Mouse (Mus musculus) hindbrain, embryonic 14.5 days (tissue): ENCODE measurements around the gene Plxdc1. TPM values are rescaled to one million over a fixed set of nuclear protein-coding genes. Genes with fewer than 3 reads are reported as not detected.

Experiments used
- ATAC-seq: fragments of 200-750 bp; cut with Nextera tagmentation; 2 replicates; pipeline ENCODE4 v1.8.0; 2017; ENCODE audit warnings: moderate number of reproducible peaks, mild to moderate bottlenecking, moderate TSS enrichment, moderate library complexity; ENCODE audit not compliant: low FRiP score
- DNase-seq: peaks from one replicate; pipeline ENCODE4 v3.0.0-alpha.2; 2015; ENCODE audit warnings: low spot score
- H3K27ac ChIP-seq: fragments of 300-500 bp; sonication (generic); 2 replicates; pipeline ENCODE4 v1.5.1; 2014; ENCODE audit warnings: mild to moderate bottlenecking, moderate library complexity
- H3K27me3 ChIP-seq: fragments of 300-500 bp; sonication (generic); 2 replicates; pipeline ENCODE4 v1.6.1; 2014; ENCODE audit warnings: mild to moderate bottlenecking, low read length, mixed read lengths; ENCODE audit not compliant: control insufficient read depth, insufficient read depth
- H3K36me3 ChIP-seq: fragments of 300-500 bp; sonication (generic); replicated peaks from 2 replicates; pipeline ENCODE4 v1.6.1; 2014; ENCODE audit not compliant: control insufficient read depth, insufficient read depth
- H3K4me1 ChIP-seq: fragments of 300-500 bp; sonication (generic); replicated peaks from 2 replicates; pipeline ENCODE4 v1.6.1; 2014; ENCODE audit warnings: antibody characterized with exemption, low read length, mixed read lengths; ENCODE audit not compliant: control insufficient read depth, insufficient read depth
- H3K4me2 ChIP-seq: fragments of 300-500 bp; sonication (generic); replicated peaks from 2 replicates; pipeline ENCODE4 v1.6.1; 2014; ENCODE audit warnings: mild to moderate bottlenecking, moderate library complexity
- H3K4me3 ChIP-seq: fragments of 300-500 bp; sonication (generic); replicated peaks from 2 replicates; pipeline ENCODE4 v1.5.1; 2014; ENCODE audit warnings: mild to moderate bottlenecking, low read length
- H3K9ac ChIP-seq: fragments of 300-500 bp; sonication (generic); 2 replicates; pipeline ENCODE4 v1.6.1; 2014
- H3K9me3 ChIP-seq: fragments of 300-500 bp; sonication (generic); 2 replicates; pipeline ENCODE4 v1.6.1; 2016; ENCODE audit warnings: low read length; ENCODE audit not compliant: control insufficient read depth
- WGBS: fragments of 180-500 bp; shearing (Covaris S2); extraction: QIAGEN DNeasy Blood & Tissue Kit; methylation state at CpG from one replicate; pipeline ENCODE4 v1.1.7; 2014; 5-methylcytosine and 5-hydroxymethylcytosine counted together
- polyA plus RNA-seq: library from polyadenylated mRNA; unstranded; fragments of >200 nt; fragmentation: Nextera tagmentation; extraction: Ambion mirVana; gene quantifications from 2 replicates; pipeline ENCODE4 v1.2.1, GENCODE M21; 2014

The Plxdc1 gene
- 0.90 and 1.1 TPM in 2 replicates for polyA plus RNA-seq

DNA sequence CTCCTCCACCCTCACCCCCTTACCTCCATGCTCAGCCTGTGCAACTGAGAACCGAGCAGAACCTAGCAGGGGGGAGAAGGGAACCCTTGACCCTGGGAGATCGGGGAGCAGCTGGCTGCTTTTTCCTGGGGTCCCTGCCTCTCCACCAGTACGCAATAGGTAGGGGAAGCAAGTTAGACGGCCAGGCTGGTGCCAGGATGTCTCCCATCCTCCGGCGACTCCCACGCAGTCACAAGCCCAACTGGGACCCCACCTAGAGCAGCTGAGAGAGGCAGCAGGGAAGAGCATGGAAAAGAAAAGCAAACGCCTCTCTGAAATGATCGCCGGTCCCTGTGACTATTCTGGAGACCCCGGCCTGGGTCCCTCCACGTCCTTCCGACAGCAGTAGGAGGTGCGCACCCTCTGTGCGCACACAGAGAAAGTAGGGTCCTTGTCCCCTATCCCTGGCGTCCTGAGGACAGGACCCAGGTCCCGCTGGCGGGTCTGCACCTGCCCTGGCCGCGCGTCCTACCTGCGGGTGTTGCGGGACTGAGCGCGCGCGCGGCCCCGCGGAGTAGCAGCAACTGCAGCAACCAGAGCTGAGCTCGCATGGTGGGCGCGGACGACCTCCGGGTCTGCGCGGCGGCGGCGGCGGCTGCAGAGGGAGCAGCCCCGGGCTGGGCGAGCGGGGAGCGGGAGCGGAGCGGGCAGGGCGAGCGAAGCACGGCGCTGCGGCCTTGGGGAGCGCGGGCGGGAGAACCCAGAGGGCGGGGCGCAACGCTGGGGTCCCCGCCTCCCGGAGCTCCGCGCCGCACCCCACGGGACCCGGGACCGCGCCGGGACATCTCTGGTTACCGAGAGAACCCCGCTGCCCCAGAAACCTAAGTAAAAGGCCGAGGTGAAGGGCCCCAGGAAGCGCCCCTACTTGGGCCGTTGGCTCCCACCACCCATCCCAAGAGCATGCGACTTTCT is at the start of gene Plxdc1:
Gene Plxdc1, minus strand, starts transcription at position 718 of the 951 bp plus-strand sequence.
- 3% methylated on average over 69 of the region's 74 CpGs for WGBS
- no peak for DNase-seq

DNA sequence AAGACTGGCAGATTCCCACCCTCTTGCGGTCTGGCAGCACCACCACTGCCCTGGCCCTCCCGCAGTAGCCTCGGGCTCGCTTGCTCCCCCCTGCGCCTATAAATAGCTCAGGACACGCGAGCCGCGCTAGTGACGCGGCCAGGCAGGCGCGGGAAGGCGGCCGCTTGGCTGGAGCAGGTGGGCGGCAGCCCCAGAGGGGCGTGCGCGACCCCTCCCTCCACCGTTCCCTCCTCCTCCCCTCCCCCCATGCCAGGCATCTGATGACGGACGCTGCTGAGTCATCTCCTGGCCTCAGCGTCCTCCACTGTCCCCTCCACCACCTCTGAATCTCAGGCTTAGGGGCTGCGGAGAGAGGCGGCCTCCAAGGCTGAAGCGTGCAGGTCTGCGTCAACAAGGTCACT is 49.7 kb upstream of the Plxdc1 start:
- Histone ChIP-seq H3K27ac (no peak overlapping the region; the same call in 1 of the 2 replicates), H3K4me3 (peak overlapping the region; percentile 34), H3K36me3 (peaks cover 4% of the 10 kb centered on the region), H3K27me3 (no peaks in the 10 kb centered on the region; the same call in 1 of the 2 replicates), H3K4me2 (peak overlapping the region; percentile 81), H3K9me3 (no peaks in the 10 kb centered on the region), H3K9ac (peak overlapping the region; percentile 55), H3K4me1 (peaks cover 15% of the 10 kb centered on the region)
- 3% methylated on average over 27 of the region's 27 CpGs for WGBS
- DNase-seq = peak; percentile 62
- peak; percentile 70 for ATAC-seq

More for the DNA sequence above, at the start of gene Plxdc1:
- H3K36me3 ChIP-seq = no peaks in the 10 kb centered on the region
- H3K9ac ChIP-seq = peak within 1 kb of the TSS; percentile 58
- H3K4me1 ChIP-seq = peaks cover 14% of the 10 kb centered on the region
- H3K27ac ChIP-seq = no peak within 1 kb of the TSS
- peak within 1 kb of the TSS; percentile 82 for H3K4me3 ChIP-seq
- H3K27me3 ChIP-seq = peaks cover 28% of the 10 kb centered on the region
- H3K9me3 ChIP-seq = no peaks in the 10 kb centered on the region
- H3K4me2 ChIP-seq = peak within 1 kb of the TSS; percentile 85
- ATAC-seq = no peak

DNA sequence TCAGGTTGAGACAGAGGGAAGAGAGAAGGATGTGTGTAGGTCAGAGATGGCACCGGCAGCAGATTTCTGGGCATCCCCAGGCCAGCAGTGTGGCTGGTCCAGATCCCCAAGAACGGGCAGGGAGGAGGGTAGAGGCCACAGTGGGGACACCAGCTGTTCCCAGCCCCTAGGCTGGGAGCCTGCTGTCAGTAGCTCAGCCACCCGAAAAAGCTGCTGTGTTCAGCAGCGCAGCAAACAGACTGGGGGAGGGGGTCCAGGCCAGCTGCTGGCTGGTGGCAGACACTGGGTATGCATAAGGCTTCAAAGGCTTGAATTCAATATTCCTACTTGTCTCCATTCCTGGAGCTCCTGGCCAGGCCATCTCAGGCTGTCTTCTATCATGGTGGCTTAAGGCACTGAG is 48.6 kb upstream of the Plxdc1 start:
- Histone ChIP-seq H3K4me1 (peaks cover 15% of the 10 kb centered on the region), H3K9me3 (no peaks in the 10 kb centered on the region), H3K4me3 (no peak overlapping the region), H3K9ac (no peak overlapping the region), H3K27me3 (no peaks in the 10 kb centered on the region; the same call in 1 of the 2 replicates), H3K4me2 (no peak overlapping the region), H3K27ac (peak overlapping the region; percentile 39; the same call in 1 of the 2 replicates), H3K36me3 (peaks cover 16% of the 10 kb centered on the region)
- 11% methylated on average over 4 of the region's 4 CpGs for WGBS
- ATAC-seq (peak; percentile 49; the same call in 1 of the 2 replicates), DNase-seq (no peak)

DNA sequence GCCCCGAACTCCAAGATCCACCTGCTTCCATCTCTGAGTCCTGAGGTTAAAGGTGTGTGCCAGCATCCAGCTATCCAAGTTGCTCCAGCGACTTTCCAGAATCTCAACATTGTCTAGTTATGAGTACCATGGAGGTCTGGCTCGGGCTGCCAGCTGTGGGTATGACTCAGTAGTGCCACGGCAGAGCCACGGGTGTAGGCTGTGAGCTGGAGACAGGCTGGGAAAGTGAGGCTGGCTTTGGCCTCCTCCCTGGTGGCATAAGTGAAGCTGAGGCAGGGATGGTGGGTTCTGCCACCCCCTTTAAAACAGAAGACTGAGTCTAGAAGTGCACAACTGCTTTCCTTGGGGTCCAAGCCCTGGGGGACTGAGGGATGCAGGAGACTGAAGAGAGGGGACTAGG is 47.8 kb upstream of the Plxdc1 start:
- 78% methylated on average over 5 of the region's 5 CpGs for WGBS
- H3K4me3 ChIP-seq = no peak overlapping the region
- no peak overlapping the region for H3K4me2 ChIP-seq
- no peak overlapping the region for H3K27ac ChIP-seq
- H3K9me3 ChIP-seq = no peaks in the 10 kb centered on the region
- H3K9ac ChIP-seq = no peak overlapping the region
- H3K36me3 ChIP-seq = peaks cover 23% of the 10 kb centered on the region
- H3K4me1 ChIP-seq = peaks cover 15% of the 10 kb centered on the region
- no peak for DNase-seq
- no peak for ATAC-seq
- H3K27me3 ChIP-seq = no peaks in the 10 kb centered on the region; the same call in 1 of the 2 replicates

DNA sequence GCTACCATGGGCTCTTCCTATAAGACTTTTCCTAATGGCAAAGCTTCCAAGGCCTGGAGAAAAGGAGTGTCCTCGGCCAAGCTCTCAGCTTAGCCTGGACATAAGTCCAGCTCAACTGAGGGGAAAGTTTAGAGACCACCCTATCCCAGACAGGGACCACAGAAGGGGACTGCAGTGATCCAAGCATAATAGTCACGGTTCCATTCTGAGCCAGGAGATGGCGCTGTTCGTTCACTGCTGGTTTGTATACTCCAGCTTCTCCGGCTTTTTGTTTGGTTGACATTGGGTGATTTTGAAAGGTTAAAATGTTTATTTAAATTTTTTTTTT is 45.2 kb upstream of the Plxdc1 start:
- no peak overlapping the region for H3K4me3 ChIP-seq
- H3K36me3 ChIP-seq = peaks cover 35% of the 10 kb centered on the region
- no peak overlapping the region for H3K27ac ChIP-seq
- no peak for ATAC-seq
- H3K4me2 ChIP-seq = no peak overlapping the region
- no peaks in the 10 kb centered on the region for H3K9me3 ChIP-seq
- H3K9ac ChIP-seq = no peak overlapping the region
- WGBS = 3% methylated on average over 5 of the region's 5 CpGs
- peaks cover 22% of the 10 kb centered on the region for H3K4me1 ChIP-seq
- H3K27me3 ChIP-seq = no peaks in the 10 kb centered on the region
- peak; percentile 94 for DNase-seq

DNA sequence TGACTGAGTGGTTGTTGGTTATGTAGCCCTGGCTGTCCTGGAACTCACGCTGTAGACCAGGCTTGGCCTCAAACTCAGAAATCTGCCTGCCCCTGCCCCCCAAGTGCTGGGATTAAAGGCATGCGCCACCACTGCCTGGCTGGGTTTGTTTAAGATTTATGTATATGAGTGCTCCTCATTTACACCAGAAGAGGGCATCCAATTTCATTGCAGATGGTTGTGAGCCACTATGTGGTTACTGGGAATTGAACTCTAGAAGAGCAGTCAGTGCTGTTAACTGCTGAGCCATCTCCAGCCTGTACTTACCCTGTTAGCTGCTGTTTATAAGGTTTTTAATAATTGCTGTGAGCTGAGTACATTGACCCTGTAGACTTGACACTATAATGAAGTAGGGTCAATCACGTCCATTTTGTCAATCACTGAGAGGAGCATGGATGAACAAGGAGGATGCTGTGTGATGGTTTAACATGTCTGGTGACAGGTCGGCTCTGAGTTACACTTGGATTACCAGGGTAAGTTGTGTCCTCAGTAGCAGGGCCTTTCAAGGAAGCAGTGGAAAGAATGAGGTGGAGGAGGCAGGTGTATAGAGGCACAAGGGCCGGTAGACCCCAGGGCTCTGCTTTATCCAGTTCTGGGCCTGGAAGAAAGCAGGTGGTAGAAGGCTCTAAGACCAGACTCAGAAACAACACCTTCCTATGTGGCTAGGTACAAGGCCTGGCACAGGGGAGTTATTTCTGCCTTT is 44.6 kb upstream of the Plxdc1 start:
- peaks cover 20% of the 10 kb centered on the region for H3K4me1 ChIP-seq
- ATAC-seq = no peak
- H3K27me3 ChIP-seq = no peaks in the 10 kb centered on the region
- no peak overlapping the region for H3K9ac ChIP-seq
- peaks cover 35% of the 10 kb centered on the region for H3K36me3 ChIP-seq
- WGBS = 57% methylated on average over 5 of the region's 5 CpGs
- H3K9me3 ChIP-seq = no peaks in the 10 kb centered on the region
- H3K27ac ChIP-seq = no peak overlapping the region
- no peak overlapping the region for H3K4me3 ChIP-seq
- no peak for DNase-seq
- H3K4me2 ChIP-seq = no peak overlapping the region

DNA sequence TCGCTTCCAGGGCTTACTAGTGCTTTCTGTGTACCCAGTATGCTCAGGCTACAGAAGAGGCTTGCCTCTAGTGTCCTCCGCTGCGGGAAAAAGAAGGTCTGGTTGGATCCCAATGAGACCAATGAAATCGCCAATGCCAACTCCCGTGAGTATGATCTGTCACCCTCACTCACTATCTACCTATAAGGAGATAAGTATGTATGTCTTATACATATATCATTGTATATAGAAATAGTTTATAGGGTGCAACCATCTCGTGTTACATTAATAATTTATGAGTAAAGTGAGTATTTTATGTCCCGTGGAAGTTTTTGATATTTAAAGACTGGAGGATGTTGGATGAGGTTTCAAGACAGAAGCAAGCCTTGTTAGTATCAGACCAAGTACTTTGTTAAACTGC is 41.5 kb upstream of the Plxdc1 start:
- Histone ChIP-seq H3K4me1 (peaks cover 22% of the 10 kb centered on the region), H3K27ac (no peak overlapping the region), H3K4me3 (peak overlapping the region; percentile 87), H3K36me3 (peaks cover 35% of the 10 kb centered on the region), H3K9me3 (no peaks in the 10 kb centered on the region), H3K9ac (peak overlapping the region; percentile 95), H3K4me2 (peak overlapping the region; percentile 83), H3K27me3 (no peaks in the 10 kb centered on the region)
- ATAC-seq (no peak), DNase-seq (no peak)
- 25% methylated on average over 7 of the region's 7 CpGs for WGBS

DNA sequence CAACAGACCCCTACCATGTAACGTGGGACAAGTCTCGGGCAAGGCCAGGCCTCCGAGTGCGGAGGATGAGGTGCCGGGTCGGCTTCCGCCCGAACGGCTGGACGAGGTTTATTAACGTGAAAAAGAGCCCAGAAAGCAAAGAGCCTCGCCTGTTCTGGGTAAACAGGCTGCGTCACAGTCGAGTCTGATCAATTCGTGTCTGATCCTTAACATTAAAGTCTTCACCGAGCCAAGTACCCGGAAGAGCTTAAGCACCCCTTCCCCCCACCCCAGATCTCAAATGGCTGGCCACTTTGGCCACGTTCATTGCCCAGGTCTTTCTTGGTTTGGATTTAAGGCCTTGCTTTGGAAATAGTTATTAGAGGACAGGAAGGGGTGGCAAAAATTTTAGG is 41.0 kb upstream of the Plxdc1 start:
- H3K9me3 ChIP-seq = no peaks in the 10 kb centered on the region
- H3K4me2 ChIP-seq = peak overlapping the region; percentile 83
- peak overlapping the region; percentile 95 for H3K9ac ChIP-seq
- H3K4me1 ChIP-seq = peaks cover 22% of the 10 kb centered on the region
- no peaks in the 10 kb centered on the region for H3K27me3 ChIP-seq
- WGBS = under 1% methylated on average over 18 of the region's 18 CpGs
- H3K27ac ChIP-seq = peak overlapping the region; percentile 92; the same call in 1 of the 2 replicates
- H3K4me3 ChIP-seq = peak overlapping the region; percentile 87
- H3K36me3 ChIP-seq = peaks cover 35% of the 10 kb centered on the region
- peak; percentile 5; the same call in 1 of the 2 replicates for ATAC-seq
- no peak for DNase-seq
